Mouse (Mus musculus) bone marrow, adult 2 months (tissue): ENCODE data around the gene Il17d.

Experiments
- CTCF ChIP-seq: fragments of 200-500 bp; IDR thresholded peaks from 2 replicates; pipeline ENCODE4 v1.5.1; 2011; ENCODE audit warnings: low read length, control low read depth; ENCODE audit not compliant: control insufficient read depth, insufficient read depth
- POLR2A ChIP-seq: fragments of 200-500 bp; IDR thresholded peaks from 2 replicates; pipeline ENCODE4 v1.6.1; 2011; ENCODE audit warnings: low read depth, mild to moderate bottlenecking, control low read depth, low read length, borderline replicate concordance; ENCODE audit not compliant: control insufficient read depth

DNA sequence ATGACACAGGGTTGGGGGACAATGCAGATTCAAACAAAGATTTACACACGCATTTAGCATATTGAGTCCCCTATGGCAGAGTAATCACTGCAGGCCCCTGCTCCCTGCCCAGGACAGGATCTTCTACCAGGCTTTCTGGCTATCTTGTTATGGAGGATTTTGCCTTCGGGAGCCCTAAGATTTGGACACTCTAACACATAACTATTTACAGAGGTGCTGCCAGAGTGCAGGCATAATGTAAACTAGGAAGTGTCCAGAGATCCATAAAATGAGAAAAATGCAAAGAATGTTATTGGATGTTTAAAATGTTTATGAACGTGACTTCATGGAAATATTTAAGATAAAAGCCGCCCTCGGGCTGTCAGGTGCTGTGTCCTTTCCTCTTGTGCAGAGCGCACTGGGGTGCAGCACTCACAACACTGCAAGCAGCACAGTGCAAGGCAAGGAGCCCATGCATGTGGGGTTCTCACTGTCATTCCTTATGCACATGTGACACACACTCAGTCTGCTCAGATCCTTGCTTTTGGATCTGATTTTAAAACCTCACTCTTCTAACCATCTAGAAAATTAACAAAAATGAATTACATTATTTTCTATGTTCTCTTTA lies 9.3 kb upstream of the Il17d start:
- TF ChIP-seq CTCF (no peak), POLR2A (no peak)
